Mouse (Mus musculus): Measurements from ENCODE around the gene Hadhb.

DNA sequence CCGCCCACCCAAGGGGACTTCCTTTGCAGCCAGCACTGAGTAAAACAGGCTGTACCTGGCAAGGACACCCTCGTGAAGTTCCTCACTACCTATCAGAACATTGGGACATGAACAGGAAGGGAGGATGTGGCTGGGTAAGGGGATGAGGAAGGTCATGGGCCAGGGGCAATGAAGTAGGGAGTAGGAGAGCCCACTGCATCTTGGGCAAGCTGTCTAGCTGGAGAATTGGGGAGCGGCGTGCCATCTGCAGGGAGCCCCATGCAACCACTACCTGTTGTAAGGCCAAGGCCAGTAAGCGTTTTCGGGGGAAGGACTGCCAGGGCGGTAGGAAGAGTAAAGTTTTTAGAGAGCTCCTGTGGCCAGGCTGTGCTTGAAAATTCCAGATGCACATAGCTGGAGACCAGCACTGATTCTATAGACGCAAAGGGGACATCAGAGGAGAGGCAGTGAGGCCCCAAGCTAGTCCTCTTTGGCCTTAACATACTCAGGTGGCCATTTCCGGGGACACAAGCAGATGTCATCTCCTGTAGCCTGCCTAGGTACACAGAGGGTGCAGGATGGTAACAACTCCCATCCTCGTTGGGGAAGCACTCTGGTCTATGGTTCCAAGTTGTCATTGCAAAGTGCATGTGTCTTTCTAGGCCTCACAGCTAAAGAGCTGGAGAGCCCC is 48.3 kb downstream of the Hadhb start:
- no peak for TF ChIP-seq CTCF (IDR thresholded peaks at IDR 0.05; ENCODE audit: low read depth)
- no peak for TF ChIP-seq EP300 (IDR thresholded peaks at IDR 0.05; ENCODE audit: low read depth)

Data from liver, embryonic 14.5 days (tissue).